Mouse (Mus musculus) G1E (cell line): ENCODE results near the gene Slc25a27. TPM values are rescaled to one million over a fixed set of nuclear protein-coding genes. Genes with fewer than 3 reads are reported as not detected.

Experiments
- ATAC-seq: 2 replicates; pipeline ENCODE4 v1.8.0; 2016; ENCODE audit warnings: mild to moderate bottlenecking; ENCODE audit not compliant: insufficient number of reproducible peaks, poor library complexity, low FRiP score, severe bottlenecking; ENCODE audit errors: extremely low read depth
- DNase-seq: peaks from one replicate; pipeline ENCODE4 v3.0.0; 2012; ENCODE audit warnings: low spot score
- H3K27me3 ChIP-seq: 2 replicates; pipeline ENCODE4 v1.6.1; 2012; ENCODE audit warnings: mild to moderate bottlenecking, low read length, inconsistent platforms; ENCODE audit not compliant: insufficient read depth
- H3K36me3 ChIP-seq: replicated peaks from 2 replicates; pipeline ENCODE3; 2012; ENCODE audit warnings: mild to moderate bottlenecking, inconsistent platforms
- H3K4me1 ChIP-seq: 2 replicates; pipeline ENCODE4 v1.6.1; 2012; ENCODE audit warnings: low read depth, low read length, inconsistent platforms, mixed read lengths; ENCODE audit not compliant: insufficient read depth
- H3K4me3 ChIP-seq: 2 replicates; pipeline ENCODE4 v1.5.1; 2012; ENCODE audit warnings: low read depth, mild to moderate bottlenecking, inconsistent platforms, low read length, moderate library complexity, mixed read lengths
- H3K9me3 ChIP-seq: replicated peaks from 2 replicates; pipeline ENCODE4 v1.6.1; 2012; ENCODE audit warnings: inconsistent platforms
- CTCF ChIP-seq: IDR thresholded peaks from 2 replicates; pipeline ENCODE4 v1.5.1; 2012; ENCODE audit warnings: low read depth, low read length, inconsistent platforms, mixed read lengths
- GATA1 ChIP-seq: IDR thresholded peaks from 2 replicates; pipeline ENCODE4 v1.6.1; 2012; ENCODE audit warnings: borderline replicate concordance, low read length, inconsistent platforms, mixed read lengths
- GATA2 ChIP-seq: IDR thresholded peaks from 2 replicates; pipeline ENCODE4 v1.6.1; 2012; ENCODE audit warnings: low read depth, low read length, inconsistent platforms, borderline replicate concordance
- POLR2AphosphoS5 ChIP-seq: IDR thresholded peaks from 2 replicates; pipeline ENCODE4 v1.6.1; 2012; ENCODE audit warnings: low read depth, low read length, inconsistent platforms; ENCODE audit not compliant: insufficient replicate concordance
- TAL1 ChIP-seq: conservative IDR thresholded peaks from 2 replicates; pipeline ENCODE4 v1.6.1; 2012; ENCODE audit warnings: low read depth, low read length, inconsistent platforms, mixed read lengths
- polyA plus RNA-seq: library from polyadenylated mRNA; stranded (reverse); fragments of >175 nt; gene quantifications from 2 replicates; pipeline ENCODE4 v1.2.3, GENCODE M21; 2012
- total RNA-seq, 2 experiments: library from RNA; stranded (forward) in 1 of 2; stranded (reverse) in 1 of 2; fragments of 200-1000 nt in 1 of 2; fragments of >200 nt in 1 of 2; fragmentation: Nextera tagmentation in 1 of 2; gene quantifications; 2 replicates each; pipeline ENCODE4 v1.2.3; 2014 to 2017

Slc25a27 gene
- total and polyA plus RNA-seq, 3 experiments: 0.11 TPM; not detected in 2

DNA sequence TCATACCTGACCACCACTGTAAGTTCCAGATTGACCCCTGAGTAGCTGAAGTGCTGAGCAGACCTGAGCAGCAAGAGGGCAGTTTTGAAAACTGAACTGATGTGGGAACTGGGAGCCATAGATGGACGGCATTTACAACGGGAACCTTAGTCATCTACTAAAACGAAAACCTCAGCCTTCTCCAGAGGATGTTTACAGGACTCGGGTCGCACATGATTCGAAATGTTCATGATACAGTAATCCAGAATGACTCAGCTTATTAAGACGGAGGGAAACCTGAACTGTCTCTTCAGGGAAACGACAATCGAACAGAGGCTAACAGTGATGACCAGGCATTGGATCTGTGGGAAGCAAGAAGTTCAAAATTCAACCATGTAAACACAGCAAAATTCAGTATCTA, 47.9 kb downstream of the Slc25a27 start:
- no peak overlapping the region for H3K4me3 ChIP-seq
- H3K4me1 ChIP-seq: no peaks in the 10 kb centered on the region
- H3K36me3 ChIP-seq: no peaks in the 10 kb centered on the region
- TF ChIP-seq POLR2AphosphoS5 (no peak), CTCF (no peak), GATA1 (no peak), GATA2 (no peak), TAL1 (no peak)
- ATAC-seq (no peak), DNase-seq (no peak)
- no peaks in the 10 kb centered on the region for H3K27me3 ChIP-seq
- H3K9me3 ChIP-seq: peaks cover 52% of the 10 kb centered on the region

GRCm38 (mm10) chr17:43612221-43612620, 54.8 kb downstream of the Slc25a27 start:
- TF ChIP-seq GATA2: no peak
- TF ChIP-seq POLR2AphosphoS5: no peak
- no peak for TF ChIP-seq TAL1
- no peak for TF ChIP-seq CTCF
- TF ChIP-seq GATA1: no peak
- DNase-seq (no peak), ATAC-seq (no peak)
- peaks cover 51% of the 10 kb centered on the region for H3K9me3 ChIP-seq
- H3K36me3 ChIP-seq: no peaks in the 10 kb centered on the region
- no peaks in the 10 kb centered on the region for H3K4me1 ChIP-seq
- no peaks in the 10 kb centered on the region for H3K27me3 ChIP-seq
- no peak overlapping the region for H3K4me3 ChIP-seq

DNA sequence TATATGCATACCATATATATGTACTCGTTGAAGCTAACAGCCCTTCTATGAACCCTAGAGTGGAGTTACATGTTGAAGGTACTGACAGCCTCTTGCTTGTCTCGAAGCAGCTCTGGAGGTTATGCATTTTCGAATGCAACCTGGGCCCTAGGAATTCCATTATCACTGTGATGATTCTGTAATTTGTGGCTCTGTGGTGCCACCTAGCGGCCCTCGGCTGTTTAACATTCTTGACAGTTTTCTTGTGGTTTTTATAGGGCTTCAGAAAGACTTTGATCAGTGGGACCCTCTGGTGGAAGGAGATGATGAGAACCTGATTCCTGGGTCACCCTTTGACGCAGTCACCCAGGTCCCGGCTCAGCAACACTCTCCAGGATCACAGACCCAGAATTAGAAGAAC, 55.4 kb downstream of the Slc25a27 start:
- Histone ChIP-seq H3K27me3 (no peaks in the 10 kb centered on the region), H3K36me3 (no peaks in the 10 kb centered on the region), H3K4me3 (no peak overlapping the region), H3K4me1 (no peaks in the 10 kb centered on the region), H3K9me3 (peaks cover 48% of the 10 kb centered on the region)
- no peak for TF ChIP-seq POLR2AphosphoS5
- TF ChIP-seq CTCF: no peak
- ATAC-seq: no peak
- no peak for DNase-seq

GRCm38 (mm10) chr17:43606704-43607103, 60.3 kb downstream of the Slc25a27 start:
- no peaks in the 10 kb centered on the region for H3K36me3 ChIP-seq
- TF ChIP-seq TAL1 (no peak), POLR2AphosphoS5 (no peak), CTCF (no peak), GATA1 (no peak), GATA2 (no peak)
- no peak overlapping the region for H3K4me3 ChIP-seq
- DNase-seq (no peak), ATAC-seq (no peak)
- no peaks in the 10 kb centered on the region for H3K4me1 ChIP-seq
- H3K27me3 ChIP-seq: no peaks in the 10 kb centered on the region
- peaks cover 32% of the 10 kb centered on the region for H3K9me3 ChIP-seq

GRCm38 (mm10) chr17:43598706-43599105, 68.3 kb downstream of the Slc25a27 start:
- no peak for ATAC-seq
- no peaks in the 10 kb centered on the region for H3K4me1 ChIP-seq
- H3K27me3 ChIP-seq: no peaks in the 10 kb centered on the region
- no peak for DNase-seq
- no peak overlapping the region for H3K4me3 ChIP-seq
- H3K9me3 ChIP-seq: peaks cover 40% of the 10 kb centered on the region
- TF ChIP-seq TAL1 (no peak), POLR2AphosphoS5 (no peak), GATA2 (no peak), CTCF (no peak)
- H3K36me3 ChIP-seq: no peaks in the 10 kb centered on the region

DNA sequence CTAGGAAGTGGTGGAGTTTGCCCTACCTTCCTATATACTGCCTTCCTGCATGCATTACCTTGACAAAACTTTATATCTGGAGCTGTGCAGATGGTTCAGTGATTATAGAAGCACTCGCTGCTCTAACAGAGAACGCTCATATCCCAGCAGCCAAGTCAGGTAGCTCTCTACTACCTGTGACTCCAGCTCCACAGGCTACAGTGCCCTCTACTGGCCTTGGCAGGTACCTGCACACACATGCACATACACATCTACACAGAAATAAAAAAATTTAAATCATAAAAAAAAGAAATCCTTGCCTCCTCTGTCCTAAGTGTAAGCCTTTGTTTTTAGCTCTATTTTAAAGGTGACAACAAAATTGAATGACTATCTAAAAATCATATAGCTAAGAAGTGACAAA, 69.3 kb downstream of the Slc25a27 start:
- Histone ChIP-seq H3K27me3 (no peaks in the 10 kb centered on the region), H3K9me3 (peaks cover 42% of the 10 kb centered on the region), H3K36me3 (no peaks in the 10 kb centered on the region), H3K4me1 (no peaks in the 10 kb centered on the region), H3K4me3 (no peak overlapping the region)
- ATAC-seq (no peak), DNase-seq (no peak)
- TF ChIP-seq POLR2AphosphoS5 (no peak), GATA2 (no peak), CTCF (no peak), GATA1 (no peak), TAL1 (no peak)

DNA sequence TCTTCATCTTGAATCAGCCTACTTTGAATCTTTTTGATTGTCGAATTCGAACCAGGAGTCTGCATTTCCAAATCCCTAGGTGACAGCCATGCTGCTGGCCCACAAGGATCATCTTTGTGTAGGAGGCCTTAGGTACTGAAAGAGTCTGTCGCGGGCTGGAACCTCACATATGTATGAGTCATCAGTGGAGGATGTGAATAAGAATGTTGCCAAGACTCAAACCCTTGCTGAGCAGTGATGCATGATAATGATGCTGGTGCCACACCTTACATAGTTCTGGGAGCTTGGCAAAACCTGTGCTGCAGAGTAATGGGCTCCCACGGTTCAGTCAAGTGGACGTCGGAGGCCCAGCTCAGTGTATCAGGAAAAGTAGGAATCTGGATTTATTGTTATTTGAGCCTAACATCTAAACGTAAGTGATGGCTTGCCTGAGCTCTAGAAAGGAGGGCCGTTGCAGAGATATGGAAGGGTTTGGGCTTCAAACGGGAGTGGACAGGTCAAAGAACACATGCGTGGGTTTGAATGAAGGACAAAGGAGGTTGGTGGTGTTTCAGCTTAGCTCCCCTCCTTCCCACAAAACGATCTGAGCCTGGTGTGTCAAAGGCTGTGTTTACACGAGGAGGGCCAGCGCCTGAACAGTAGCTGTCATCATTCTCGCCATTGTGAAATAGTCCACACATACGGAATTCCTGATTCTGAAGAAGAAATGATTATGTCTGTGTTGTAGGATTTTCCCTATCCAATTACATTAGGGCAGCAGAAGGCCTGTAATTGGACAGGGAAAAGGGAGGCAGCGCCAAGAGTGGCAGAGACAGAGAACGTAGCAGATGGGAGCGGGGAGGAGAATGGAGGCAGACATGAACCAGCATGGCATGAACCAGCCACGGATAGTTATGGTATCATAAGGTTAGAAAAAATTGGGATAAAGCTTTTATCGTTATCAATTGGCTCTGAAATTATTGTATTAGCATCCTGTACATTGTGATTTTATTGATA, 74.4 kb downstream of the Slc25a27 start:
- no peak overlapping the region for H3K4me3 ChIP-seq
- H3K4me1 ChIP-seq: no peaks in the 10 kb centered on the region
- TF ChIP-seq GATA1: no peak
- TF ChIP-seq GATA2: no peak
- no peak for TF ChIP-seq POLR2AphosphoS5
- no peak for TF ChIP-seq CTCF
- TF ChIP-seq TAL1: no peak
- H3K9me3 ChIP-seq: peaks cover 54% of the 10 kb centered on the region
- H3K27me3 ChIP-seq: no peaks in the 10 kb centered on the region
- ATAC-seq: no peak
- no peaks in the 10 kb centered on the region for H3K36me3 ChIP-seq
- DNase-seq: no peak

Other genes starting within 250 kb of the Slc25a27 start
- not detected in 2 replicates for gene Mep1a, start 164.4 kb downstream of the Slc25a27 start, total RNA-seq (2014; fragmentation: Nextera tagmentation)
- gene Mep1a, start 164.4 kb downstream of the Slc25a27 start, total RNA-seq (2017): not detected in 2 replicates
- gene Mep1a, start 164.4 kb downstream of the Slc25a27 start, polyA plus RNA-seq: not detected in 2 replicates
- not detected in 2 replicates for gene Ankrd66, start 123.6 kb downstream of the Slc25a27 start, total RNA-seq (2014; fragmentation: Nextera tagmentation)
- 0.12 TPM in 1 of 2 replicates, not detected in the other for gene Ankrd66, start 123.6 kb downstream of the Slc25a27 start, total RNA-seq (2017)
- not detected in 2 replicates for gene Ankrd66, start 123.6 kb downstream of the Slc25a27 start, polyA plus RNA-seq
- not detected in 2 replicates for gene Pla2g7, start 99.1 kb downstream of the Slc25a27 start, total RNA-seq (2014; fragmentation: Nextera tagmentation)
- gene Pla2g7, start 99.1 kb downstream of the Slc25a27 start, total RNA-seq (2017): not detected in 2 replicates
- gene Pla2g7, start 99.1 kb downstream of the Slc25a27 start, polyA plus RNA-seq: not detected in 2 replicates
- gene Tdrd6, start 36.9 kb downstream of the Slc25a27 start, total RNA-seq (2014; fragmentation: Nextera tagmentation): not detected in 2 replicates
- gene Tdrd6, start 36.9 kb downstream of the Slc25a27 start, total RNA-seq (2017): 0.05 and 0.06 TPM in 2 replicates
- gene Tdrd6, start 36.9 kb downstream of the Slc25a27 start, polyA plus RNA-seq: not detected in 2 replicates
- gene Cyp39a1, start 211 bp upstream of the Slc25a27 start, total RNA-seq (2014; fragmentation: Nextera tagmentation): not detected in 2 replicates
- 0.06 TPM in 1 of 2 replicates, not detected in the other for gene Cyp39a1, start 211 bp upstream of the Slc25a27 start, total RNA-seq (2017)
- not detected in 2 replicates for gene Cyp39a1, start 211 bp upstream of the Slc25a27 start, polyA plus RNA-seq
- gene Rcan2, start 134.1 kb upstream of the Slc25a27 start, total RNA-seq (2014; fragmentation: Nextera tagmentation): not detected in 2 replicates
- gene Rcan2, start 134.1 kb upstream of the Slc25a27 start, total RNA-seq (2017): 0.06 and 0.11 TPM in 2 replicates
- gene Rcan2, start 134.1 kb upstream of the Slc25a27 start, polyA plus RNA-seq: not detected in 2 replicates